Mouse (Mus musculus): Measurements from ENCODE around the gene Cluh.

GRCm38 (mm10) chr11:74699505-74699904, 50.2 kb downstream of the Cluh start:
- TF ChIP-seq NRF1 (IDR thresholded peaks at IDR 0.05; ENCODE audit: low read depth, low read length) = no peak
- no peak for TF ChIP-seq UBTF (IDR thresholded peaks at IDR 0.05; ENCODE audit: low read depth, low read length)
- no peak for TF ChIP-seq CTCF (conservative IDR thresholded peaks at IDR 0.05 in 1 of 2, IDR thresholded peaks at IDR 0.05 in 1 of 2; ENCODE audit: low read depth in 2 of 2, low read length in 2 of 2)
- TF ChIP-seq POLR2A (IDR thresholded peaks at IDR 0.05; ENCODE audit: low read depth, low read length) = no peak
- no peak for TF ChIP-seq MAZ (IDR thresholded peaks at IDR 0.05; ENCODE audit: low read depth, low read length)
- no peak for TF ChIP-seq ZC3H11A (IDR thresholded peaks at IDR 0.05; ENCODE audit: low read depth, low read length)
- TF ChIP-seq POLR2AphosphoS2 (IDR thresholded peaks at IDR 0.05; ENCODE audit: low read depth, low read length) = no peak
- TF ChIP-seq MYC (IDR thresholded peaks at IDR 0.05; ENCODE audit: low read depth, low read length) = no peak
- no peak for TF ChIP-seq TCF12 (IDR thresholded peaks at IDR 0.05; ENCODE audit: low read depth, low read length)
- no peak for TF ChIP-seq MAX (IDR thresholded peaks at IDR 0.05; ENCODE audit: low read length)
- TF ChIP-seq RAD21 (IDR thresholded peaks at IDR 0.05; ENCODE audit: low read depth, low read length) = no peak
- TF ChIP-seq RCOR1 (conservative IDR thresholded peaks at IDR 0.05; ENCODE audit: low read depth, low read length) = no peak
- TF ChIP-seq EP300 (IDR thresholded peaks at IDR 0.05; ENCODE audit: low read length) = no peak
- TF ChIP-seq CHD2 (IDR thresholded peaks at IDR 0.05; ENCODE audit: low read length) = no peak

Measured in CH12.LX (cell line).